Mouse (Mus musculus): Measurements from ENCODE around the gene Gsto1.

- TF ChIP-seq CTCF (IDR thresholded peaks at IDR 0.05; ENCODE audit: insufficient read depth, low read depth, low read length) (no peak), POLR2A (IDR thresholded peaks at IDR 0.05; ENCODE audit: insufficient read depth, low read depth, low read length) (no peak)
Measured at GRCm38 (mm10) chr19:47871515-47871914, 16.7 kb downstream of the Gsto1 start.
